Mouse (Mus musculus) thymus, postnatal 36 days (tissue): ENCODE data around the gene Tmem144.

ENCODE experiments used
- DNase-seq, 2 experiments: peaks; one replicate each; pipeline ENCODE4 v3.0.0; 2022; ENCODE audit warnings: mixed read lengths in 2 of 2

Gene Tmem144

GRCm38 (mm10) chr3:79858221-79858620 is 5.6 kb upstream of the Tmem144 start:
- no peak for DNase-seq

GRCm38 (mm10) chr3:79857780-79858179 is 5.2 kb upstream of the Tmem144 start:
- no peak for DNase-seq

GRCm38 (mm10) chr3:79852108-79852507 is 465 bp downstream of the Tmem144 start:
- no peak for DNase-seq

- DNase-seq, result no peak
These were observed 1.9 kb downstream of the Tmem144 start for GRCm38 (mm10) chr3:79850656-79851055.

GRCm38 (mm10) chr3:79849621-79850020 is 3.0 kb downstream of the Tmem144 start:
- DNase-seq, result no peak

- no peak for DNase-seq
These were observed 3.7 kb downstream of the Tmem144 start for GRCm38 (mm10) chr3:79848841-79849240.

- DNase-seq, result no peak
These were observed 5.9 kb downstream of the Tmem144 start for GRCm38 (mm10) chr3:79846633-79847032.

- no peak for DNase-seq
These were observed 8.6 kb downstream of the Tmem144 start for GRCm38 (mm10) chr3:79843999-79844398.

GRCm38 (mm10) chr3:79842616-79843016 is 10.0 kb downstream of the Tmem144 start:
- DNase-seq, result peak; percentile 67 to 68

- peak; percentile 24 to 45 for DNase-seq
These were observed 10.4 kb downstream of the Tmem144 start for GRCm38 (mm10) chr3:79842165-79842564.

- no peak for DNase-seq
These were observed 11.1 kb downstream of the Tmem144 start for GRCm38 (mm10) chr3:79841475-79841874.

- peak in 1 of 2 experiments; percentile 17 for DNase-seq
These were observed 13.8 kb downstream of the Tmem144 start for GRCm38 (mm10) chr3:79838751-79839150.

- no peak for DNase-seq
These were observed 23.3 kb downstream of the Tmem144 start for GRCm38 (mm10) chr3:79829289-79829688.

- DNase-seq, result no peak
These were observed 27.3 kb downstream of the Tmem144 start for GRCm38 (mm10) chr3:79825067-79825780.

GRCm38 (mm10) chr3:79823176-79823575 is 29.4 kb downstream of the Tmem144 start:
- no peak for DNase-seq

- no peak for DNase-seq
These were observed 31.4 kb downstream of the Tmem144 start for GRCm38 (mm10) chr3:79821131-79821530.

- DNase-seq, result no peak
These were observed 34.2 kb downstream of the Tmem144 start for GRCm38 (mm10) chr3:79818202-79818995.

- DNase-seq, result no peak
These were observed 36.3 kb downstream of the Tmem144 start for GRCm38 (mm10) chr3:79816229-79816628.

- DNase-seq, result peak; percentile 58 to 68
These were observed 38.6 kb downstream of the Tmem144 start for GRCm38 (mm10) chr3:79813814-79814490.

GRCm38 (mm10) chr3:79812042-79812441 is 40.5 kb downstream of the Tmem144 start:
- no peak for DNase-seq

GRCm38 (mm10) chr3:79811632-79812031 is 40.9 kb downstream of the Tmem144 start:
- DNase-seq, result peak; percentile 9 to 10

GRCm38 (mm10) chr3:79810563-79810962 is 42.0 kb downstream of the Tmem144 start:
- no peak for DNase-seq

- peak; percentile 20 to 30 for DNase-seq
These were observed 43.4 kb downstream of the Tmem144 start for GRCm38 (mm10) chr3:79809180-79809567.
